Mouse (Mus musculus) ovary, postnatal 36 days (tissue): ENCODE results near the gene Arhgef11.
A peak's percentile ranks its signal among the peaks of the same experiment; 100 is the strongest.

Source experiments
- DNase-seq: peaks from one replicate; pipeline ENCODE4 v3.0.0; 2022; ENCODE audit warnings: low spot score, mixed read lengths

Gene Arhgef11

GRCm38 (mm10) chr3:87761408-87762375 is 144.3 kb downstream of the Arhgef11 start:
- no peak for DNase-seq

- no peak for DNase-seq
These were observed 145.8 kb downstream of the Arhgef11 start for GRCm38 (mm10) chr3:87763202-87763601.

- peak; percentile 69 for DNase-seq
These were observed 146.4 kb downstream of the Arhgef11 start for GRCm38 (mm10) chr3:87763683-87764289.

GRCm38 (mm10) chr3:87764506-87764905 is 147.1 kb downstream of the Arhgef11 start:
- DNase-seq = no peak

DNA sequence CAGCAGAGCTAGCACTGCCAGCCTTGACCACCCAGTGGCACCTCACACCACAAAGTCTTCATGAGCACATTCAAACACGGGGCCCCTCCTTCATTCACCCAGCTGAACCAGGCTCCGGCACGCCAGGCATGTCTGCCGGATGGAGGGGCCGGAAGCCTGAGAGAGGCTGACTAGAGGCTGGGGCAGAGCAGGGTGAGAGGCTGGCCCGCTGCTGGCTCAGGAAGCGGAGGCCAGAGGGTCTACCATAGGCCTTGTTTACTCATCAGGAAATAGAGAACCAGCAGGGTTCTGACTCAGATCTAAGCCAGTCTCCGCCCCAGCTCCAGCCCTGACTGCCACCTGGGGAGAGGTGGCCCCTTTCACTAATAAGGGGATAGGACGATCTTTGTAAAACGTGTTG is 147.7 kb downstream of the Arhgef11 start:
- DNase-seq = no peak

- no peak for DNase-seq
These were observed 148.4 kb downstream of the Arhgef11 start for GRCm38 (mm10) chr3:87765631-87766283.

DNA sequence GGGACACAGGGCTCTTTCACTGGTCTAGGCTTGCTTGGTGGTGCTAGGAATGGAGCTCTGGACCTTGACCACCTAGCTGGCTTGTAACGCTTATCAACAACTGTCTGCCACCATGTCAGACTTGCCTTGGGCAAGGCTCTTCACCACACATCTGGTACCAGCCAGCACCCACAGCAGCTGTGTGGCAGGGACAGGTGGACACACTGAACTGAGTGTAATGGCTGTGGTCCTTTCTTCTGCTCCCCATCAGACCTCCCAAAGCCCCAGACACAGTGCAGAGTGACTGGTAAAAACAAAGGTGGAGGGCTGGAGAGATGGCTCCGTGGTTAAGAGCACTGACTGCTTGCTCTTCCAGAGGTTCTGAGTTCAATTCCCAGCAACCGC is 148.9 kb downstream of the Arhgef11 start:
- no peak for DNase-seq

GRCm38 (mm10) chr3:87767764-87768163 is 150.4 kb downstream of the Arhgef11 start:
- DNase-seq = no peak

DNA sequence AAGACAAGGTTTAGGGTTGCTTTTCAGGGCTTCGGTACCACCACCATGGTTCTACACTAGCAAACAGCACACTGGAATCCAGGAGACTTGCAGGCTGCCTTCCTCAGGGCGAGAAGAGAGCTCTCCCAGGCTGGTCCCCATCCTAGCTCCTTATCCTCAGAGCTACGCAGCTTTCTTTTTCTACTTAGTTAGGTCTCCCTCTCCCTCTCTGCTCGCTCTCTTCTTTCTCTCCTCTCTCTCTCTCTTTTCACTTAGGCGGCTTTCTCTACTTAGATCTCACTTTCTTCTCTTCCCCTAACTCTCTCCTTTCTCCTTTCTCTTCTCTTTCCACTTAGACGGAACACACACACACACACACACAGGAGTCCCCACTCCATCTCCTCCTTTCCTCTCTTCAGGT is 151.1 kb downstream of the Arhgef11 start:
- DNase-seq = no peak

DNA sequence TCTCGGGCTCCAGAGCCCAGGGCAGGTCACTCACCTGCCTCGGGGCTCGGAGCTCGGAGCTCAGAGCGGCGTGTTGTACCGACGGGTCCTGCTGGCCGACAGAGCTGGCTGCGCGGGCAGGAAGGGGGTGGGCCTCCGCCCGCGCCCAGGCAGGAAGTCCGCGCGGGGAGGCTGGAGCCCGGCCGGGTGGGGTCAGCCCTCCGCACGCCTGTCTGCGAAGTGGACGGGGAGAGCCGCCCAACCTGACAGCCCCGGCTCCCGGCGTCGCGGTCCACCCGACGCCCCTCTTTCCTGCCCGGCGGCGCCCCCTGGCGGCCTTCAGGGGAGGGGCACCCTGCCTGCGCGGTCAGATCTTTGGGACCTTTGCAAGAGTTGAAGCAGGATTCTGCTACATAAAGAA is 151.5 kb downstream of the Arhgef11 start:
- DNase-seq = peak; percentile 84

DNA sequence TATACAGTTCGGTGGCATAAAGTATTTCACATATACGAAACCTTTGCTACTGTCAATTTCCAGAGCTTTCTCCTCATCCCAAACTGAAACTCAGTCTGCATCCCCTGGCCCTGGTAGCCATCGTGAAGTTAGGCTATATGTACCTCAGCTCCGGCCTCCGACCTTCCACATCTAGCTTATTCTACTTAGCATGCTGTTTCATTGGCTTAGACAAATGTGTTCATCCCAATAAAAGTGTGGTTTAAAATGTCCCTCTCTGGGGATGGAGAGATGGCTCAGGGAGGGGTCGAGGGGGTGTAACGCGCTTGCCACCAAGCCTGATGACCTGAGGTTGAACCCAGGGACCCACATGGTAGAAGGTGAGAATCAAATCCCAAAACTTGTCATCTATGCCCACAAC is 152.1 kb downstream of the Arhgef11 start:
- DNase-seq = no peak

DNA sequence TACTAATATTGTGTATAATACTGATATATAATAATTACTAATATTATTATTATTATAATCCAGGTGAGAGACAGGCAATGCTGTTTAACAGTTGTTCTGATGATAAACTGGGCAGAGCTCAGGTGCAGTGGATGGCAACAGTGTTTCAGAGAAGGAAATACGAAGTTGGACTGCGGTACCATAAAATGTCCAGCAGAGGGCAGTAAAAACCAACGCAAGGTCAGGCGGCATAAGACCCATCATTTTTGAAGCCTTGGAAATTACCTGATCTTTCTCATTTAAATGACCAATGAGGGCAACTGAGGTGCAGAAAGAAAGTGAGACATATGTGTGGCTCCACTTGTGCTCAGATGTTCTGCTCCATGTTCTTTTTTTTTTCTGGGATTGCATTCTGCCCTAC is 152.9 kb downstream of the Arhgef11 start:
- no peak for DNase-seq

GRCm38 (mm10) chr3:87771088-87771487 is 153.7 kb downstream of the Arhgef11 start:
- no peak for DNase-seq

- no peak for DNase-seq
These were observed 160.9 kb downstream of the Arhgef11 start for GRCm38 (mm10) chr3:87778283-87778682.

GRCm38 (mm10) chr3:87779086-87779485 is 161.7 kb downstream of the Arhgef11 start:
- no peak for DNase-seq

- no peak for DNase-seq
These were observed 166.1 kb downstream of the Arhgef11 start for GRCm38 (mm10) chr3:87783282-87784023.

DNA sequence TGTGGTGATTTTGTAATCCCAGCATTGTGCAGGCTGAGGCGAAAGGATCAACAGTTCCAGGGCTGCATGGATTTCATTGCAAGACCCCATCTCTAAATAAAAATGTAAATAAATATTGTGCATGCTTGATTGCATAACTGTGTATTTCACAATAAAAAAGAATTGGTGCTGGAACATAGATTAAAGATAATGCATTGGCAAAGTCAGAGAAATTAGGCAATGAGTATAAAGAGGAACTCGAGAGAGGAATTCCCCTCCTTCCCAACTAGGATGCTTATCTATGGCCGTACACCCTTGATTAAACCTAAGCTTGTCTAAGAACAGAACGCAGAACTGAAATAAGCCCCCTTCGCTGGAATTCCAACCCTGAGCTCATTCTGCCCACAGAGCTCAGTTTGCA is 167.8 kb downstream of the Arhgef11 start:
- no peak for DNase-seq

DNA sequence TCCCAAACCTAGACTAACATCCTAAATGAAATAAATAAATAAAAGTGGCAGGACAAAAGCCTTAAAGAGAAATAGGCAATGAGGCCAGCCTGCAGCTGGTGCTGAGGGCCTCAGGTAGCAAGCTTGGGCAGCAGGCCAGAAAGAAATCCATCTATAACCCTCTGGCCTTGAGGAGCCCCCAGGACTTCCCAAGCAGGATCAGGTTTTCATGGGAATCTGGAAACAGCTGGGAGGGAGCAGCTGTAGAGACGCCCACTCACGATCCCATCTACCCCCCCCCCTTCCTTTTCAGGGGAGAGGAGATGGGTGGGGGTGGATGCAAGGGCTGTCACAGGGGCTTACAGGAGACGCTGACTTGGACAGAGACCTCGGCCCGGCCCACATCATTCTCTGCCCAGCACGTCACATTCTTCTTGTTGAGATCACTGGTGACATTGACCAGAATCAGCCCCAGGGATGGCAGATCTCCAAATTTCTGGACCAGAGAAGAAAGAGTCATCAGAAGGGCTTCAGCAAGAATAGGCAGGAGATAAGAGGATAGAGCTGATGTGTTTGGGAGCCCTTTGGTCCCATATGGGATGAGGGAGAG is 168.4 kb downstream of the Arhgef11 start:
- no peak for DNase-seq
